Mouse (Mus musculus) layer of hippocampus, postnatal 25 days (tissue): ENCODE measurements around the gene Gsta3. TPM values are rescaled to one million over a fixed set of nuclear protein-coding genes. Genes with fewer than 3 reads are reported as not detected.
"Not testable (repeated sequence)": the region's sequence is repeated elsewhere in the genome, so short reads cannot be mapped to it uniquely, and the experiment has no call there.

Source experiments
- DNase-seq, 2 experiments: peaks; one replicate each; pipeline ENCODE4 v3.0.0; 2022; ENCODE audit warnings: mixed read lengths in 2 of 2, low spot score in 1 of 2; ENCODE audit errors: extremely low spot score in 1 of 2
- total RNA-seq, 2 experiments: library from RNA; stranded (reverse); gene quantifications; 2 replicates each; pipeline ENCODE4 v1.2.3; 2021

Gene Gsta3
- total RNA-seq, 2 experiments from 2014 or later = 0.92 to 1.1 TPM

DNA sequence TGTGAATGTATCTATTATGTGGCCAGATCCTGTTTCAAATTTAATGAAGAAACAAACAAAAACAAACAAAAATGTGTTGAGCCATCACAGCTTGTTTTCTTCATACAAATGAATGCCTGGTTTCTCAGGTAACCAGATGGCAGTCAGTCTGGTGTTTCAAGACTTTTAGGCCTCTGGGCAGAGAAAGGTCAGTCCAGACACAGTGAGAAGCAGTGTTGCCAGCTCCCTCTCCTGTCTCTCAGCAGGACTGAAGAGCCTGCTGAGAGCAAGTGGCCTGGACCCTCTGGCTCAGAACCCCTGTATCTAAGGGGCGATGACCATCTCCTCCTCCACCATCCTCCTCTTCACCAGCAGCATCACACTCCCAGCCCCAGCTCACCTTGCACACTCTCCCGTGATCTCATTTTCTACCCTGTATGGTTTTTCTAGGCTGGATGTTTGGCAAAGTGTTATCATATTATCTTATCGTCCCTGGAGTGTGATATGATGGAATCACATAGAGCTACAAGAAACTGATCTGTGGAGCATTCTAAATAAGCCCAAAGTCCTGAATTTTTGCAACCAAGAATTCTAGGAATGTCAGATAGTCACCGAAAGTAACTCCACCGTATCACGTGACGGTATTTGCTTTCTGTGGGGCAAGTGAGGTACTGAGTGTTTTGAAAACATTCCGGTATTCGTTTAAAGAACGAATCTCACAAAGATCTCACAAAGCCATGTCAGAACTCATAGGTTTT is 12.3 kb downstream of the Gsta3 start:
- DNase-seq = no peak

GRCm38 (mm10) chr1:21253303-21253650 is 12.9 kb downstream of the Gsta3 start:
- DNase-seq = no peak

DNA sequence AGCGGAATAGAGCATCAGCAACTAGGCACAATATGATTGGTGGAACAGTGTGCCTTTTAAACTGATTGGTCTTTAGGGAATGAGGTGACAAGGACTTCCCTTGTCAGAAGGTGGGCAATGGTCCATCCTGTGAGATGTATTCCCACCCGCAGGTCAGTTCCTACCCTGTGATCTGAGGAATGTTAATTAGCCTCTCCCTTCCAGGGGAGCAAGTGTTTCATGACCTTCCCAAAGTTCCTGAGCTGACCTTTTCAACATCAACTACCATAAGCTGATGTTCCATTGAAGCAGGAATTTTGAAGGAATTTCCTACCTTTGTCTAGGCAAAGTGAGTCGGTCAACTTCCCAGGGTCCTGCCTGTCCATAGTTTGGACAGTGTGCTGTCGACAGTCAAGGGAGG is 13.5 kb downstream of the Gsta3 start:
- no peak for DNase-seq

GRCm38 (mm10) chr1:21255625-21256345 is 15.4 kb downstream of the Gsta3 start:
- DNase-seq = no peak

GRCm38 (mm10) chr1:21256391-21256790 is 16.0 kb downstream of the Gsta3 start:
- DNase-seq = no peak

GRCm38 (mm10) chr1:21256871-21257270 is 16.5 kb downstream of the Gsta3 start:
- no peak for DNase-seq

DNA sequence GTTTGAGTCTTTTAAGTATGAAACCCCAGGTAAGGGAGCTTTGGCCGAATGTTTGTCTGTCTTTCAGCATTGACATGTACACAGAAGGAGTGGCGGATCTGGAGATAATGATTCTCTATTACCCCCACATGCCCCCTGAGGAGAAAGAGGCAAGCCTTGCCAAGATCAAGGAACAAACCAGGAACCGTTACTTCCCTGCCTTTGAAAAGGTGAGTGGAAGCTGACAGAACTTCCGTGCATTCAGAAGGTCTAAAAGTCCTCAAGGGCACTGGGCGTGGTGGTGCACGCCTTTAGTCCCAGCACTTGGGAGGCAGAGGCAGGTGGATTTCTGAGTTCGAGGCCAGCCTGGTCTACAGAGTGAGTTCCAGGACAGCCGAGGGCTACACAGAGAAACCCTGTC is 19.6 kb downstream of the Gsta3 start:
- not testable (repeated sequence) for DNase-seq

GRCm38 (mm10) chr1:21262401-21262800 is 22.0 kb downstream of the Gsta3 start:
- DNase-seq = no peak

DNA sequence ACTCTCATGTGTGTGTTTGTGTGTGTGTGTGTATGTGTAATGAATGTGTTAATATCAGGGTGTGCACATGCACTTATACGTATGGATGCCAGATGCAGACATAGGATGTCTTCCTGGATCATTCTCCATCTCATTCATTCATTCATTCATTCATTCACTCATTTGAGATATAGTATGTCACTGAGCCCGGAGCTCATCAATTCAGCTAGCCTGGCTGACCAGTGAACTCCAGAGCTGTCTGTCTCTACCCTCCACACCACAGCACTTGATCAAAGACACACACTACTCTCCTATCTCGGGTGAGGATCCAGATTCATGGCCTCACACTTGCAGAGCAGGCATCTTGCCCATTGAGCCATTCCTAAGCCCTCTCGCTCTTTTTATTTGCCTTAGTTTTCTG is 23.6 kb downstream of the Gsta3 start:
- no peak for DNase-seq

DNA sequence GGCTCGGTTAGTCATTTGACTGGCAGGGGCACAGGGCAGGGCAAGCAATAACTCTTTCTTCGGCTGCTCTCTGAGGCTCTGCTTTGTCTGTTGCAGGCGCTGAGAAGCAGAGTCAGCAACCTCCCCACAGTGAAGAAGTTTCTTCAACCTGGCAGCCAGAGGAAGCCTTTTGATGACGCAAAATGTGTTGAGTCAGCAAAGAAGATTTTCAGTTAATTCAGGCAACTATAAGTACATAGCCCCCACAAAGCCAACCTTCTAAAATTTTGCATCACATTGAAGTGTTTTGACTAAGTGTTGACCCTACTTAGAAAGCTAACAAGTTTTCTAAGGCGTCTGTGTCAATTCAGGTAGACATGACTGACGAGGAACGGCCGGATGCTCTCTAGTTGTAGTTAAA is 24.4 kb downstream of the Gsta3 start:
- DNase-seq = no peak

- no peak for DNase-seq
Measured at GRCm38 (mm10) chr1:21266766-21267165, 26.4 kb downstream of the Gsta3 start.

- DNase-seq = not testable (repeated sequence)
Measured at GRCm38 (mm10) chr1:21267466-21267865, 27.1 kb downstream of the Gsta3 start.

GRCm38 (mm10) chr1:21271343-21272055 is 31.1 kb downstream of the Gsta3 start:
- peak; percentile 56 to 90 for DNase-seq

- DNase-seq = peak in 1 of 2 experiments; percentile 23
Measured at GRCm38 (mm10) chr1:21272056-21272431, 31.7 kb downstream of the Gsta3 start.

- no peak for DNase-seq
Measured at GRCm38 (mm10) chr1:21273091-21273490, 32.7 kb downstream of the Gsta3 start.

DNA sequence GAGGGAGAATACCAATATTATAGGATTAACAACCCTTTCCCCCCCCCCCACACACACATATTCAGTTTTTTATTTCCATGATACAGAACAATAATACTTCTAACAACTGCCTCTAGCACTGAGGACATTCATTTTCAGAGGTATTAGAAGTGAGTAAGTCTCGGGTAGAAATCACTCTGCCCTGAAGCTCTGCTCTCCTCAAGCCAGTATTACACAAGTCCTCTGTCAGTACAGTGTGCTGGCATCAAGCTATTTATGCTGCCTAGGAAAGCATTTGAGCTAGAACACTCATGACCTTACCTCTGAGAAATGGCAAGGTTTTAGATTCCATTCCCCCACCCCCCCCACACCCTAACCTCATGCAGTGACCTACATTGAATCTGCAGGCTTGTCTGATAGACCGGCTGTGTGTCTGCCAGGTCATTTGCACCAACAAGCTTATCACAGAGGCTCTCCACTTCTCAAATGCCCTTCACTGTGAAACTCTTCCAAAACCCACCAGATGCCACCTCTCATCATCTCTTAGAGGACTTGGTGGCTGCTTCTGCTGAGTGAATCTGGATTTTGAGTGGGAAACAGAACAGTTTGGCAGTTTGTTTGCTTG is 34.1 kb downstream of the Gsta3 start:
- DNase-seq = no peak

GRCm38 (mm10) chr1:21275366-21275765 is 35.0 kb downstream of the Gsta3 start:
- not testable (repeated sequence) for DNase-seq

GRCm38 (mm10) chr1:21276158-21276557 is 35.8 kb downstream of the Gsta3 start:
- not testable (repeated sequence) for DNase-seq

DNA sequence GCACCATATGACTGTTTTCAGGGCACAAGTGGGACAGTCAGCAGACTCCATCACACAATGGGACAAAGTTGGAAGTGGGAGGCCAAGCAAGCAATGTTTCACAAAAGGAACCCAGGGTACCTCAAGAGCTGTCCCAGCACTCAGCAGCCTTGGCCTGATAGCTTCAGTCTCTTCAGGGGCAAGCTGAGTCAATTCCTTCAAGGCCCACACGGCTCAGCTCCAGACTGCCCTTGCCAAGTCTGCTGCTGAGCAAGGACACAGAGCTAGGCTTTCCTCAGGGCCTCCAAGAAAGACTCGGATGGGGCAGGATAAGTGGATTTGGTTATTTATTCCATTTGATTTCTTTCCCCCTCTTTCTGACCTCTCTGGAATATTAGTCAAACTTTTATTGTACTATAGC is 39.9 kb downstream of the Gsta3 start:
- DNase-seq = no peak

- DNase-seq = not testable (repeated sequence)
Measured at GRCm38 (mm10) chr1:21284644-21285043, 44.3 kb downstream of the Gsta3 start.

- DNase-seq = no peak
Measured at GRCm38 (mm10) chr1:21291394-21291793, 51.0 kb downstream of the Gsta3 start.
